Mouse (Mus musculus): Measurements from ENCODE around the gene Mrpl16.

Gene Mrpl16

DNA sequence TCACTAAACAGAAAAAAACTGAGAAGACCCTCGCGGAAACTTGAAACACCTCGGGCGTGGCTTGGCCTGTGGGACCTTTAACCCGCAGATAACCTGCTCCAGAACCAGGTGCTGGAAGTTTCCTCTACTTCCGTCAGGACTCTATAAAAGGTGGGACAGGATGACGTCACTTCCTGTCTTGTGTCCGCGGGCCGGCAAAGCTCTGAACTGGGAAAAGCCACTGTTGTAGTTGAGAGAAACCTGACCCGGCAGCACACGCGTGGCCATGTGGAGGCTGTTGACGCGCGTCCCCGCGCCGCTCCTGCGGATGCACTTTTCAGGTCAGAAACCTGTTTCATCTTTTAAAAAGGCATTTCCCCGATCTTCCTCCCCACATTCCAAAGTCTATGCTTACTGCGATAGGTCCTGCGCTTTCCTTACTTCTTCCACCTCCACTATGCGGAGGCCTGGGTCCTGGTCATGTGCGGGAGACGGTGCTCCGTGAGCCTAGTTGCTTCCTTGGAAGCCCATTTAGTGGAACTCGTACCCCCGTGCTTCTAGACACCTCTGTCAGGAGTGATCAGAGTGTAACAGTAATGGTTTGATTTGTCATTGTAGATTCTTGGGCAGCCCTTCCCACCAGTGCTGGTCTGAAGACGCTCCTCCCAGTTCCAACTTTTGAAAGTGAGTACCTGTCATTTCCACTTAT is at the start of gene Mrpl16:
TSS of gene Mrpl16 (plus strand) at position 187 of the 688 bp plus-strand sequence.
- DNase-seq: peak; percentile 90

DNA sequence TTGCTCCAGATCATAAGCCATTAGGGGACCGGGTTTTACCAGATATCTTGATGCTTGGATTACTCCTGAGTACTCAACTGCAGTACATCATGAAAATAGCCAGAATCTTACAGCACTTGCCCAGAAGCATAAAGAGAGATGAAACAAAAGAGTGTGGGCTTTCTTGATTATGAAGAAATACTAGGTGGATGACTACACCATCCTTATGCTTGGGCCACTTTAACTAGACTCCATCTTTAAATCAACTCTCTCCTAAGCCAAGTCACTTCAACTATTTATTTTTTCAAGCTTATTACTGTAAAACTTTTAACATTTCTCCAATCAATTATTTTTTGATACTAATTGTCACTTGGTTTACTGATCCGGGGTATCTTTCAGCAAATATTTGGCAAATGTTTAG is 46.3 kb upstream of the Mrpl16 start:
- DNase-seq: no peak

DNA sequence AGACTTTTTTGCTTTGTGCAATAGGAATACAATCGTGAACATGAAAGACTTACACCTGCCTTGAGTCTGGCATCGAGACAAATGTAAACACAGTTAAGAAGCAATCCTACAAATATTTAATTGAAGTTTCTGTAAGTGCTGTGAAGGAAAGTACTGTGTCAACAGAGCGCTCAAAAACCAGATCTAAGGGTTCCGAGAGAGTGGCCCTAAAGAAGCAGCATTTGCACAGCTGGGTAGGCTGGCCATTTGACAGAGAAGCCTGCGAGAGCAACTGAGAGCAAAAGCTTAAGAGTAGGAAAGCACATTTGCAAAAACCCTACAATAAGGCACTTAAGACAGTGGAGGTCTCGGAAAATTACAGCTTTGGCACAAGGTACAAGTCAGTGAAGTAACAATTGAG is 45.9 kb upstream of the Mrpl16 start:
- no peak for DNase-seq

DNA sequence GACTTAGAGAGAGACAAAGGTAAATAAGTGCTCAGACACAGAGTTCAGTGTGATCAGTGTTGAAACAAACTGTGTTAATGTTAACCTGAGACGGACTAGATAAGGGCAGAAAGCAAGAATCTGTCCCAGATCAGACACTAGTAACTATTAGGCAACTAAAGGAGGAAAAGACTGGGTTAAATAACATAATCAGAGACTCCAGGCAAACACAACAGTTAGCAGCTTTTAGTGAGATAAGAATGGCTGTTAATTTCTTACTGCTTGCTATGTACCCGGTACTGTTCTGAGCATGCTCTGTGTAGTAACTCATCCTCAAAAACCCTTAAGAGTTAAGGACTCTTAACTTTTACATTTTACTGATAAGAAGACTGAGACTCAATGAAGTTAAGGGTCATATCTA is 44.3 kb upstream of the Mrpl16 start:
- DNase-seq: no peak

DNA sequence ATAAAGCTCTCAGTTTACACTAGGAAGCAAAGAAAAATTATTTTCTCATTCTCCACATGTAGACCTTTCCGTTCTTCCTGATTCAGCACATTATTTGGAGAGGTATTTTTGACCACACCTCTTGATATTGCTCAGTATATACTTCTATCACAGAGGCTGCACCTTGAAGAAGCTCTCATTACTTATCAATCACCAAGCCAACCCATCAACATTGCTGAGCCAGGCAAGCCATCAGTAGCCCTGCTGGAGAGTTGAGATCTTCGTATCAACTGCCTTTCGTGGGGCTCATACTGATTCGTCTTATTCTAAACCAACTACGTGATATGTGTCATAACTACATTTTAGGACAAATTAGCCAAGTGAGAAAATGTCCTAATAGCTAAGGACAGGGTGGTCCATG is 42.9 kb upstream of the Mrpl16 start:
- DNase-seq: no peak

DNA sequence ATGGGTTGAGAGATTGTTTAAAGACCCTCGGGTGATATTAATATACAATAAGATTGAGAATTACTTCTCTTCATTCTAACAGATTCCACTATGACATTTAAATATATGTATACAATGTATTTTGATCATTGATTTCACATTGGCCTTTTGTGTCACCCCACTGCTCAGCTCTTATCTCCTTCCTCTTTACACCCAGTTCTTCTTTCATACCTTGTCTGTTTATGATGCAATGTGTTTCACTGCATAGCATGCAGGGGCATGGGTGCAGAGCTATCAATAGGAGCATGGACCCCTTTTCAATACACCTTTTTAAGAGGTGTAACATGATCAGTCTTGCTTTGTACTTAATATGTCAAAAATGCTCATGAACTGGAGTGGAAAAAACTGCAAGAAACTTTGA is 39.9 kb upstream of the Mrpl16 start:
- DNase-seq: no peak

DNA sequence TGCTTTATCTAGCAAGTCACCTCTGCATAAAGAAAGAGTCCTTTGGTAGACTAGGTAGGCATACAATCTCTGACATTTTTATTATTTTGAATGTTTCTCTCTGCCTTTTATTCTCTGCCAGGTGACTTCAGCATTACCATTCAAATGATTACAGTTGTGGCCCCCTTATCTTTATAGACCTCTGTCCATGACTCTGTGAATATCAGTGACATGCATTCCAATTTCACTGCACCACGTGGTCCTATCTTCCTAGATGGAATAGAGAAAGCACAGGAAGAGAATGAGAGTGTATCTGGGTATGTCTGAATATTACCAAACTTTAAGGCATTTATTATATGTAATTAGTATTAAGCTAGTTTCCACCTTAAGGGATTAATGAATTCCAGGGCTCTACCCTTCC is 33.7 kb upstream of the Mrpl16 start:
- no peak for DNase-seq

DNA sequence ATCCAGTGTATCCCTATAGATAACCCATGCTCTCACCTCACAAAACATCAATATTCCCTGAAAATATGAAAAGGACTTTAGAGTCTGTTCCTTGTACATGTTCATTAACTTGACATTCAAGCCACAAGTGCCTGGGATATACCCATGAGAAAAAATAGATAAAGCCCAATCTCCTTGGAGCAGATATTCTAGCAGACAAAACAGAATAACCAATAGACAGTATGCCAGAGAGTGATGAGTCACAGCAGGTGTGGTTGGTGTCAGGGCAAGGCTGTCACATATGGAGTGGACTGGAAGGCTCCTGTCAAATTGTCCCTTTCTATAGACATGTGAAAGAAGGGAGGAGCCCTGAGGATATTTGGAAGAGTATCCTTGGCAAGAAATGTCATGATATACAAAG is 24.5 kb upstream of the Mrpl16 start:
- no peak for DNase-seq

DNA sequence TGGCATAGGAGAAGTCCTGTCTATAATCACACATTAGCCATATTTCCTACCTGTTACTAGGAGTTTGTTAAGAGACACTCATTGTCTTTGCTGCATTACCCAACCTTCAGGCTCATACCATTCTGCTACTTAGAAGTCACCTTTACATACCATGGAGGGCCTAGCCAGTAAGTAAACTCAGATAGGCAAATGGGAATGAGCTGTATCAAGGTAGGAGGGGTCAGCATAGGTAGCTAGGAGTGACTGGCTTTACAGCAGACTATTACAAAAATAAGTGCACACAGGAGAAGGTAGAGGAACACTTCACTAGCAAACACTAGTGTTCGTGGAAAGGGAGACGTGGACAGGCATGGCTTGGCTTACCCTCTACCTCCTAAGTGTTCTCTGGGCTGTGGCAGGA is 22.9 kb upstream of the Mrpl16 start, which contains the start of gene Gif:
TSS of gene Gif (plus strand) at position 257 of the 400 bp plus-strand sequence.
- no peak for DNase-seq

DNA sequence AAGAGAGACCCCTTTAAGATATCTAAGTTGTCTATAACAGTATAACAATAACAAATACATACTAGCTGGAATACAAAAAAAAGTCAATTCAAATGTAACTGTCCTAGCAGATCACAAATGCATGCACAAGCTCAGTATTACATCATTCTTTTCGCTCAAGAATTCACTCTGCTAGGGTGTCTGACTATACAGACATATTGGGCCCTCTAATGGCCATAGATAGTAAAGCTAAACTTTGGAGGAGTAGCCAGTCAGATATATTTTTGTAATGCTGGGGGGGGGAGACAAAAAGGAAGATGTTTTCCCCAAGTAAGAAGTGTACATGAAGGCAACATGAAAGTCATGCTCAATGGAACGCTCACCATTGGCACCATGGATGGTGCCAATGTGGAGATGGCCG is 5.1 kb upstream of the Mrpl16 start:
- DNase-seq: no peak

DNA sequence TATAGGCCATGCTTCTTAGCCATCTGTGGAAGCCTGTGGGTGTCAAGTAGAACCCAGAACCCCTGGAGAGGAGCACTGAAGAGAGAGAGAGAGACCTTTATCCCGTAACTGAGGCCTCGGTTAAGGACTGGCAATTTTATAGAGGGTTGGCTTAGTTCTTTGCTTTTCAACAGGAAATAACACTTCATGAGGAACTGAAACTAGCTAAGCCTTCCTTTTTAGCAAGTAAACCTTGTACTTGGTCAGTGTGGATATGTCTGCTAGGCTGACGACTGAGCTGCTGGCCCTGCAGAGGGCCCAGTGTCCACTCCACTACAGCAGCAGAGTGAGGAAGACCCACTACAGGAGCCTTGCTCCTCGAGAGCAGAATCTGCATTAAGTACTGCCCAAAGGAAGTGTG is 3.8 kb upstream of the Mrpl16 start:
- DNase-seq: no peak

DNA sequence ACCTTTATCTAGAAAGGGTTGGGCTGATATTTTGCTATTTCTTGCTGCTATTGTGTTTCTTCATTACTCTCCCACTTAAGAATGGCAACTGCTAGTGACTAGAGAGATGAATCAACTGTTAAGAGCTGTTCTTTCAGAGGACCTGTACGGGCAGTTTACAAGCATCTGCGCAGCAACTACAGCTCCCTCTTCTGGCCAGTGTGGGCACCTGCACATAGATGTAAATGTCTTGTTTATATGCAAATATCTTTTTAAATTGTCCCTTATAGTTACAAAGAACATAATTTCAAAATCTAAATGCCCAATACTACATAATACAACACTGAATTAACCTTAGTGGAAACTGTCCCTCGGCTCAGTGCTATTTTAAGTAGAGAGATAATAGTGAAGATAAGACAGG is 2.0 kb upstream of the Mrpl16 start:
- peak; percentile 52 for DNase-seq

DNA sequence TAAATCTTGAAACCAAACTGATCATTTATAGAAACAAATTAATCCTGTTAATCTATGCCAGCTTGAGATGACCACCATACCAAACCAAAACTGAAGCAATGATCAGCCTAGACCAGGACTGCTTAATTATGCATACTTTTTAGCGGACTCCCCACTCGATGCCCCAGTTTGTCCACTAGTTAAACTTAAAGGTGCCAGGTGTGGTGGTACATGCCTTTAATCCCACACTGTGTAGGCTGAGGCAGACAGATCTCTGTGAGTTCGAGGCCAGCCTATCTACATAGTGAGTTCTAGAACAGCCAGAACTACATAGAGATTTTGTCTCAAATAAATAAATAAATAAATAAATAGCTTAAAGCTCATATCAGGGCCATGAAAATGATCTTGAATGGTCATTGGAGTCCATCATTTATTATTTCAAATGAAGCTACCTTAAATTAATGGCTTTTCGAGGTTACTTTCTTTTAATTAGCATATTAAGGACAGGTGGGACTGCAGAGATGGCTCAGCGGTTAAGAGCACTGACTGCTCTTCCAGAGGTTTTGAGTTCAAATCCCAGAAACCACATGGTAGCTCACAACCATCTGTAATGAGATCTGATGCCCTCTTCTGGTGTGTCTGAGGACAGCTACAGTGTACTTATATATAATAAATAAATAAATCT is 802 bp upstream of the Mrpl16 start:
- no peak for DNase-seq

DNA sequence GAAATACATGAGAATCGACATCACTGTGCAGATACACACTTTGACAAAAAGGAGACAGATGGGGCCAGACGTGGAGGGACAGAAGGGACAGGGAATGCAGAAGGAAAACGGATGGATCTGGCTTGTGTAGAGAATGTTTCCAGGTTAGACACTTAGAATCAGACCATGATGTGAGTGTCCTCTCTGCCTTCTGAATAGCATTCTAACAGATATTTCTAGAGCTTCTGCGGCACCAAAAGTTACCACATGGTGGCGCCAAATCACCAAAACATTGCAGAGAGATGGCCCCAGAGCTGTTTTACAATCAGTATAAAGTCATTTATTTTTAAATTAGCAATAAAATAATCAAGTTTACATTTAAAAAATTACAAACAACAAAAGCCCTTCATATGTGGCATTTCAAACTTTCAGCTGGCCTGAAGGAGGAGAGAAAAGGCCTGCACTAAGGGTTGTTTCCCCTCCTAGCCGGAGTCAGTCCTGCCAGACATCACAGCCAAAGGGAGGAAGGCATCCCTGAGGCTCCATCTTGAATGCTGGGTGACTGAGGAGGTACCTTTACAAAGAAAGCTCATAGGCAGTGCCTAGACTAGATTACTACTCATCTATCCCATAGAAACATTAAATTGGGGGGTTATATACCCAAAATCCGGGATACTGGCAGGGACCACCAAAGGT is 7.1 kb downstream of the Mrpl16 start:
- peak; percentile 60 for DNase-seq

DNA sequence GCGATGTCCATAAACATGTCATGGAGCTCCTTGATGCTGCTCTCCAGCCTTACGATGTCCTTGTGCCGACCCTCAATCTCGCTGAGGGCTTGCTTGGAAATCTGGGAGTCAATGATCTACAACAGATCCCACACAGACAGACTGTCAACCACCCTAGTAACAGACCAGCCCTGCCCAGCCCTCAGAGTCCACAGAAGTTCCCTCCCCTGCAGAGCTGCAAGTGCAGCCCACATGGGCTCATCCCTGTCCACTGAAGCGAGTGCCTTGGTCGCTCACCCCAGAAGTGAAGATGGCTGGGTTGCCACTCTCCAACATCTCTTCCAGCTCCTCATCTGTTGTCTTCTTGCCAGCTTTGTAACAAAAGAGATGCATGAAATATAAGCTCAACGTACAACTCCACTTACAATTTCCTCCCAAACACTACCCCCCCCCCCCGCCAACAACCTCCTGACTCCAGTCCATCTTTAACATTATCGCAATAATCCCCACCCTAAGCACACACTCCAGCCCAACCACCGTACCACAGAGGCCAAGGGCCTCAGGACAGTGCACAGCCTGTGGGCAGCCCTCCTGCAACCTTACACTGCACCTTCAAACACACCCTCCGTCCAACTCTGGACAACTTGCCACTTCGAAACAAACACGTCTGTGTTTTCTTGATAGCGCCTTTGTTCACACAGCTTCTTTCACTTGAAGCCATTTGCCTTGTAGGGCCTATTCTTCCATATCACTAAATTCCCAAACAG is 15.4 kb downstream of the Mrpl16 start:
- DNase-seq: no peak

DNA sequence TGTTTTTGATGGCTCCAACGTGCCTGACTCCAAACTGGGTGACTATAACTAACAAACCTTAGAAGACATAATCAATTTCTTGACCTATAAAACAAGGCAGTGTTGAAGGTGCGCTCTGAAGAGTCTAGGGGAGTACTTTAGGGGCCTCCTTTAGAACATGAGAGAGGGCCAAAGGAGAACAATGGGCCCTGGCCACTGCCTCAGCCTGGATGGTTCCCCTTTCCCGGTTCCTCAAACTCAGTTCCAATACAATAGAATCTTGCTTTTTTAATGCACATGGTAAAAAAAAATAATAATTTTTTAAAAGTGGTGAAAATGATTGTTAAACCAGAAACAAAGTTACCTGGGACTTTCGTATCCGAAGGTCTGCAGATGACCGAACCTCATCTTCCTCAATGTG is 17.6 kb downstream of the Mrpl16 start:
- no peak for DNase-seq

DNA sequence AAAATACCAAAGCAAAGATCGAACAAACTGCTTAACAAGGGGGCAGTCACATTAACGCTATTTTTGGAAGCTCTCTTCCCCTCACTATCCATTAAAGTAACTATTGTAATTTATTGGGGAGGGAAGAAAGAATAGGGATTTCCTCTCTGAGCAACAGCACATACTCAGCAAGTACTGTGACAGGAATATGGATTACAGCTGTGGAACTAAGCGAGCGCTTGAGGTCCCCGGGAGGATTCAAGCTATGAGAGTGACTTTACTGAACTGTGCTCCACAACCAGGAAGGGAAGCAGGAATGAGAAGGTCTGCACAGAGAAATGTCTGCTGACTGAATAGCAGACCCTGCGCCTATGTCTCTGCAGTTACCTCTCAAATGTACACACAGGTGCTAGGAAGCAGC is 18.7 kb downstream of the Mrpl16 start:
- no peak for DNase-seq

DNA sequence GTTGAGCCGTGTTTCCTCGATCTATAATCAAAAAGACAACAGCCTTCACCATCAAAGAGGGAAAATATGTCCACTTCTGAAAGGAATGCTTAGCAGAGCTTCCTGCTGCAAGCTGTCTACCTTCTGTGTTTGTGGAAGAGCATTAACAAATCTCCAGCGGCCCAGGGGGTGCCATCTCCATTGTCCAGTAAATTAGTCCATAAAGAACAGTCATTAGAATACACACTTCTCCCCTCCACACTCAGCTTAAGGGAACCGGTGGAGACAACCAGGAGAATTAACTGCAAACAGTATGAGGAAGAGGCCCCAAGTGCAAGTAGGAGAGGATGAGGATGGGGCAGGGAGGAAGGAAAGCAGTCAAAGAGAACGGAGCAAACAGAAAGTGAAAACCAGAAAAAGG is 21.6 kb downstream of the Mrpl16 start:
- no peak for DNase-seq

DNA sequence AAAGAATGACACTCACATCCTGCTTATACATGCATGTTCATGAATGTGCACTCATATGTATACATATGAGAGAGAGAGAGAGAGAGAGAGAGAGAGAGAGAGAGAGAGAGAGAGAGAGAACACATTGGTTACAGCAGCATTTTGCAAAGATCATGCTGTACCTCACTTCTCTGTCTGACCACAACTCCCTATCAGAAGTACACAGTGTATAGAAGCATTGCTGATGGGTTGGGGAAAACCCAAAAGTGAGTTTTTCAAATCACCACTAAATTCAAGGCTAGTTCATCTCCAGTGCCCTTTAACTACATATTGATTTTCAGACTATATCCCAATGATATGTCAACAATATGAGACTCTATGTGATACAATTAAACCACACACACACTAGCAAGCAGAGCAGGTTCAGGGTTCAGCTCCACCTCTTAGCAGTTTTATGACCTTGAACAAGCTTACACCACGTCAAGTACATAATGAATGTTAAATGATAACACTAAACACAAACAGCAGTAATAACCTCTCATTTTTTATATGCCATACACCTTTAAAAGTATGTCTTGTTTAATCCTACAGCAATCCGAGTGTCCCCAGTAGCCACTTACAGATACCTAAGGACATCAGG is 23.7 kb downstream of the Mrpl16 start:
- DNase-seq: no peak

DNA sequence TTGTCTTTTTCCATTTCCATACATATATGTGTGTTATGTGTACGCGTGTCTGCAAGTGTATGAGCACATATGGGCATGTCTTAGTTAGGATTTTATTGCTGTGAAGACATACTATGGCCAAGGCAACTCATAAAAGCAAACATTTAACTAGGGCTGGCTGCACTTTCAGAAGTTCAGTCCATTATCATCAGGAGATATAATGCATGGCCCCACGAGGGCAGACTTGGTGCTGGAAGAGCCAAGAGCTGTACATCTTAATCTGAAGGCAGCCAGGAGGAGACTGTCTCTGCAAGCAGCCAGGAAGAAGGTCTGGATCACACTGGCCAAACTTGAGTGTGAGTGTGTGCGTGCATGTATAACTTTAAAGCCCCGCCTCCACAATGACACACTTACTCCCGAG is 24.3 kb downstream of the Mrpl16 start:
- DNase-seq: no peak

DNA sequence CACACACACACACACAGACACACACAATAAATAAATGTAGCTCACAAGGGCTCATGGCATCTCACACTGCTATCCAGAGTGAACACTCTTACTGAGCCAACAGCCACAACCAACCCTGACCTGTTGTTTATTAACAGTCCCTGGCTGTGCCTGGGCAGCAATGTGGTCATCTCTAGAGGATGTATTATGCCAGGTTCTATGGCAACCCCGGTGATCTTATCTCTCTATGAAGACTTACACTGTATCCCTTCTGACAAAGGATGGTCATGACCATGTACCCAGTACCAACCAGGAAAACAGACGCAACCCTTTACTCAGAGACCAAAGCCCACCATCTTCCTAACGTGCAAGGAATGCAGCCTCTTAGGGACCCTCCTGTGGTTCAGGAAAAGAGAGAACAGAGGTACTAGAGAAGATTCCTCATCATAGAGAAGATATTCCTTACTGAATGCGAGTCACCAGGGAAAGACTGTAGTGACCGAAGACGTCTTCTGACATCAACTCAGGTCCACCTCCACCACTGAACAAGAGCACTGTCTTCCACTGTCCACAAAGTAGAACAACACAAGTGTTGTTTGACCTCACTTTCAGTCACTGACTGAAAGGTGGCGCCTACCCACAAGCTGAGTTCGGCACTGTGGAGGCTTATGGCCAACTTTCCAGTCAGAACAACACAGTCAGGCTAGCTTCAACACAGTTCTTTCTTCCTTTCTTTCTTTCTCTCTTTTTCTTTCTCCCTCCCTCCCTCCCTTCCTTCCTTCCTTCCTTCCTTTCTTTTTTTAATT is 30.5 kb downstream of the Mrpl16 start:
- no peak for DNase-seq

DNA sequence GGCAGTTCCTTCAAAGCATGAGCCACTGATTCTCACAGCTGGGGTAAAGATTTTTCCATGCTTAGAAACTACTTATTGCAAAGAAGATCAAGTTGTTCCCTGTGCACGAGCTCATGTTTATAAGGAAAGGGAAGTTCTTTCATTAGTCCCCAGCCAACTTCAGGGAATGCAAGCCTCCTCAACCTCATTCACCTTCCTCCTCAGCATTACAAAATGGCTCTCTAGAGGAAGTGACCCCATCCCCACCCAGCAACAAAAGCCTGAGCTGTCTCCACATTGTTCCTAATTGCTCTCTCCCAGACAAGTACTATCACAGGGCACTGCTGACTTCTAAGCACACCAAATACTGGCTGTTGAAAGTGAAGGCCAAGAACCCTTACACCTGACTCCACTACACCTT is 34.2 kb downstream of the Mrpl16 start:
- DNase-seq: no peak
